9 mouse cellular contexts compared by ENCODE assay signal in genomic region chr8:92354536-92355482, GRCm38 (mm10). TPM values are rescaled to one million over a fixed set of nuclear protein-coding genes. Genes with fewer than 3 reads are reported as not detected.
DNase-seq lines count a peak whose midpoint lies in the region; ATAC-seq and TF ChIP-seq lines count a peak whose summit lies in the region.
"Had no signal": no experiment of that assay in that cellular context is flagged by ENCODE, and none has a peak within 500 bp of the region (broad histone marks: within the 10 kb centered on the region; RNA-seq: fewer than 3 reads in every experiment).

No protein-coding gene starts in this region.

- no peak overlapping the region for H3K27ac ChIP-seq in cerebellum, adult 2 months (ENCODE audit: insufficient read depth, low read length)
- H3K27ac ChIP-seq in MEL (ENCODE audit: control insufficient read depth, low read depth, low read length): peak overlapping the region; percentile 79
- no peak overlapping the region for H3K27ac ChIP-seq in forebrain, embryonic 13.5 days
- no peak overlapping the region for H3K27ac ChIP-seq in limb, embryonic 14.5 days (replicated peaks; ENCODE audit: low read depth, low read length)

- H3K9me3 ChIP-seq in MEL (replicated peaks; ENCODE audit: insufficient read depth, low read length): no peaks in the 10 kb centered on the region
- H3K9me3 ChIP-seq in forebrain, embryonic 13.5 days (replicated peaks): no peaks in the 10 kb centered on the region
- H3K9me3 ChIP-seq in limb, embryonic 14.5 days (ENCODE audit: control insufficient read depth, low read length): no peaks in the 10 kb centered on the region

- 5% methylated on average over 22 of the region's 22 CpGs for WGBS in cerebellum, adult 2 months
- WGBS in forebrain, embryonic 13.5 days: 5% methylated on average over 22 of the region's 22 CpGs
- 2% methylated on average over 22 of the region's 22 CpGs for WGBS in limb, embryonic 14.5 days

- H3K4me3 ChIP-seq in cerebellum, adult 2 months (replicated peaks; ENCODE audit: insufficient read depth, low read depth, low read length): peak overlapping the region; percentile 43
- peak overlapping the region; percentile 86 to 95 for H3K4me3 ChIP-seq in MEL (ENCODE audit: control insufficient read depth in 1 of 2, insufficient read depth in 1 of 2, low read depth in 2 of 2, low read length in 2 of 2)
- peak overlapping the region; percentile 60 for H3K4me3 ChIP-seq in forebrain, embryonic 13.5 days
- peak overlapping the region; percentile 54 for H3K4me3 ChIP-seq in limb, embryonic 14.5 days (replicated peaks; ENCODE audit: low read length)

- H3K27me3 ChIP-seq in cerebellum, adult 2 months (ENCODE audit: control insufficient read depth, insufficient read depth, low read length): peaks cover 9% of the 10 kb centered on the region; the same call in 1 of the 2 replicates
- H3K27me3 ChIP-seq in MEL (ENCODE audit: control insufficient read depth in 1 of 2, insufficient read depth in 2 of 2, low read length in 2 of 2): no peaks in the 10 kb centered on the region
- peaks cover 82% of the 10 kb centered on the region for H3K27me3 ChIP-seq in forebrain, embryonic 13.5 days
- peaks cover 65% of the 10 kb centered on the region for H3K27me3 ChIP-seq in limb, embryonic 14.5 days (ENCODE audit: control insufficient read depth, insufficient read depth, low read length)

- H3K4me2 ChIP-seq in forebrain, embryonic 13.5 days: peak overlapping the region; percentile 78
- H3K4me2 ChIP-seq in limb, embryonic 14.5 days (replicated peaks; ENCODE audit: low read depth, low read length, severe bottlenecking): peak overlapping the region; percentile 79

- H3K4me1 ChIP-seq in cerebellum, adult 2 months (ENCODE audit: control insufficient read depth, insufficient read depth, low read length): peaks cover 3% of the 10 kb centered on the region; the same call in 1 of the 2 replicates
- H3K4me1 ChIP-seq in MEL (ENCODE audit: control insufficient read depth in 1 of 2, insufficient read depth in 2 of 2, low read length in 2 of 2): peaks cover 2 to 12% of the 10 kb centered on the region in 2 experiments; a peak in 2 of 4 replicates
- H3K4me1 ChIP-seq in forebrain, embryonic 13.5 days: peaks cover 51% of the 10 kb centered on the region
- peaks cover 5% of the 10 kb centered on the region; the same call in 1 of the 2 replicates for H3K4me1 ChIP-seq in limb, embryonic 14.5 days (ENCODE audit: control insufficient read depth, insufficient read depth, low read length)

- peaks cover 36% of the 10 kb centered on the region for H3K79me2 ChIP-seq in MEL (ENCODE audit: control insufficient read depth, insufficient read depth, low read length, poor library complexity)

- no peak for TF ChIP-seq RAD21 in MEL (IDR thresholded peaks at IDR 0.05; ENCODE audit: low read depth, low read length)

- TF ChIP-seq EP300 in MEL (IDR thresholded peaks at IDR 0.05; ENCODE audit: low read depth in 1 of 2, low read length in 2 of 2): no peak

- no peak for TF ChIP-seq POLR2A in cerebellum, adult 2 months (IDR thresholded peaks at IDR 0.05; ENCODE audit: borderline replicate concordance, insufficient read depth, low read length)
- no peak for TF ChIP-seq POLR2A in MEL (IDR thresholded peaks at IDR 0.05; ENCODE audit: control insufficient read depth in 1 of 2, insufficient read depth in 1 of 2, low read depth in 1 of 2, low read length in 2 of 2, poor library complexity in 1 of 2)
- TF ChIP-seq POLR2A in limb, embryonic 14.5 days (IDR thresholded peaks at IDR 0.05; ENCODE audit: borderline replicate concordance, extremely low read depth, insufficient read depth, insufficient read length): no peak

- H3K9ac ChIP-seq in MEL (ENCODE audit: control insufficient read depth, low read depth, low read length, poor library complexity, severe bottlenecking): peak overlapping the region; percentile 98
- H3K9ac ChIP-seq in forebrain, embryonic 13.5 days: no peak overlapping the region
- peak overlapping the region; percentile 40; the same call in 1 of the 2 replicates for H3K9ac ChIP-seq in limb, embryonic 14.5 days (ENCODE audit: low read depth, low read length, severe bottlenecking)

- H3K36me3 ChIP-seq in MEL (ENCODE audit: control insufficient read depth in 1 of 2, insufficient read depth in 2 of 2, low read length in 2 of 2): peaks cover under 1 to 16% of the 10 kb centered on the region in 2 experiments
- no peaks in the 10 kb centered on the region for H3K36me3 ChIP-seq in forebrain, embryonic 13.5 days (ENCODE audit: poor library complexity, severe bottlenecking)
- 0 out of 2 replicates have a peak, but pooled peaks cover 2% of the 10 kb centered on the region for H3K36me3 ChIP-seq in limb, embryonic 14.5 days (ENCODE audit: control insufficient read depth, insufficient read depth, low read length)

- DNase-seq in cerebellum, adult 2 months: peak in 1 of 2 experiments; percentile 19
- no peak for DNase-seq in cerebellum, adult 11 months
- peak; percentile 73 for DNase-seq in MEL (ENCODE audit: low read depth, low spot score)
- no peak for DNase-seq in limb, embryonic 14.5 days (ENCODE audit: low spot score)
- DNase-seq in naive thymus-derived CD4-positive, alpha-beta T cell, adult 2 months (ENCODE audit: low read depth): peak; percentile 16
- DNase-seq in adrenal gland, postnatal 10 days: no peak

- no peak for ATAC-seq in forebrain, embryonic 13.5 days
- no peak for ATAC-seq in limb, embryonic 14.5 days (ENCODE audit: low FRiP score, low read depth)
- ATAC-seq in CD4-positive, CD25-positive, alpha-beta regulatory T cell, adult 4 months: no peak

- no peak for TF ChIP-seq CTCF in cerebellum, adult 2 months (IDR thresholded peaks at IDR 0.05; ENCODE audit: borderline replicate concordance, insufficient read depth, low read depth, low read length)
- TF ChIP-seq CTCF in MEL (IDR thresholded peaks at IDR 0.05 in 2 of 3, conservative IDR thresholded peaks at IDR 0.05 in 1 of 3; ENCODE audit: control insufficient read depth in 1 of 3, insufficient read depth in 1 of 3, low read depth in 2 of 3, low read length in 3 of 3, poor library complexity in 1 of 3, severe bottlenecking in 1 of 3): no peak

TF ChIP-seq in MEL, 35 proteins besides CTCF, POLR2A, EP300 and RAD21:
- peak; percentile 64 for TF ChIP-seq GATA1 (IDR thresholded peaks at IDR 0.05; ENCODE audit: low read depth, low read length)
- no peak for TF ChIP-seq KAT2A (conservative IDR thresholded peaks at IDR 0.05; ENCODE audit: low read depth, low read length)
- TF ChIP-seq SMC3 (IDR thresholded peaks at IDR 0.05; ENCODE audit: low read depth, low read length): no peak
- TF ChIP-seq UBTF (IDR thresholded peaks at IDR 0.05; ENCODE audit: borderline replicate concordance, insufficient read depth, low read depth, low read length): no peak
- TF ChIP-seq ETS1 (IDR thresholded peaks at IDR 0.05; ENCODE audit: low read depth, low read length): 0 out of 2 replicates have a peak, but pooled peaks have one; percentile 2
- peak; percentile 25; the same call in 1 of the 2 replicates for TF ChIP-seq SIN3A (IDR thresholded peaks at IDR 0.05; ENCODE audit: low read length)
- 0 out of 2 replicates have a peak, but pooled peaks have one; percentile 20 for TF ChIP-seq ZNF384 (IDR thresholded peaks at IDR 0.05; ENCODE audit: low read depth, low read length)

RNA-seq across cellular contexts. Expression of gene Irx5, which starts 2.6 kb away (rescaled TPM):
- 4.5 and 4.7 TPM in 2 replicates for polyA plus RNA-seq in cerebellum, adult 2 months (2012; rRNA removed)
- total RNA-seq in MEL (2012; rRNA removed): 0.07 and 0.15 TPM in 2 replicates
- polyA plus RNA-seq in MEL (2012; ENCODE audit: insufficient read depth in 1 of 2, insufficient read length in 2 of 2, low read depth in 1 of 2, low replicate concordance in 2 of 2, missing spikeins in 1 of 2): under 1 TPM in 1 of 2 experiments, not detected in 1; 0.43 TPM
- 1.3 and 2.4 TPM in 2 replicates for polyA plus RNA-seq in forebrain, embryonic 13.5 days (2015; fragmentation: Nextera tagmentation; extraction: Ambion mirVana)
- 34.1 and 48.4 TPM in 2 replicates for polyA plus RNA-seq in limb, embryonic 14.5 days (2012; rRNA removed)
- 27.5 and 34.6 TPM in 2 replicates for polyA plus RNA-seq in limb, embryonic 14.5 days (2014; fragmentation: Nextera tagmentation; extraction: Ambion mirVana)
- 1 to 10 TPM; 1.7 to 1.9 TPM for total RNA-seq in adrenal gland, postnatal 10 days (2021)
- polyA plus RNA-seq in CD4-positive, CD25-positive, alpha-beta regulatory T cell, adult 4 months (2017; shearing (Covaris generic)): not detected
- total RNA-seq: hematopoietic stem cell, adult 5-6 weeks had no signal

Comparison
In these comparisons a context has a peak if more than half of its experiments do, and no peak if none do; other contexts are left out.
1. DNase-seq: peak in MEL (single experiment) and naive thymus-derived CD4-positive, alpha-beta T cell, adult 2 months (single experiment); none in cerebellum, adult 11 months (single experiment), limb, embryonic 14.5 days (single experiment) and adrenal gland, postnatal 10 days (single experiment).
2. Peak in every context shown above with its lines, with median percentiles within 50 percentile points of each other: H3K4me3 ChIP-seq.